Mouse (Mus musculus): Measurements from ENCODE around the gene Vmn1r189. TPM values are rescaled to one million over a fixed set of nuclear protein-coding genes. Genes with fewer than 3 reads are reported as not detected.
"Not testable (repeated sequence)": the region's sequence is repeated elsewhere in the genome, so short reads cannot be mapped to it uniquely, and the experiment has no call there.

The Vmn1r189 gene
- not detected in 2 replicates for polyA plus RNA-seq (2016; fragmentation: Nextera tagmentation; extraction: Ambion mirVana)

GRCm38 (mm10) chr13:22105724-22106123 is at the start of gene Vmn1r189:
TSS of gene Vmn1r189 (minus strand) at chr13:22105824.
- not testable (repeated sequence) for H3K4me1 ChIP-seq; H3K27ac ChIP-seq; H3K9me3 ChIP-seq; H3K36me3 ChIP-seq (replicated peaks); ATAC-seq (ENCODE audit: low FRiP score); H3K4me3 ChIP-seq (replicated peaks); H3K9ac ChIP-seq; H3K27me3 ChIP-seq; H3K4me2 ChIP-seq
- WGBS, result 95% methylated on average over 2 of the region's 2 CpGs

GRCm38 (mm10) chr13:22136495-22137293 is 31.1 kb upstream of the Vmn1r189 start:
- not testable (repeated sequence) for H3K9ac ChIP-seq; H3K27ac ChIP-seq; H3K36me3 ChIP-seq (replicated peaks); ATAC-seq (ENCODE audit: low FRiP score); H3K9me3 ChIP-seq; H3K4me2 ChIP-seq; H3K4me1 ChIP-seq; H3K27me3 ChIP-seq; H3K4me3 ChIP-seq (replicated peaks)
- WGBS, result 81% methylated on average over 5 of the region's 5 CpGs

GRCm38 (mm10) chr13:22084140-22084539 is 21.5 kb downstream of the Vmn1r189 start, which contains the start of gene Vmn1r188:
TSS of gene Vmn1r188 (plus strand) at chr13:22084440.
- H3K27me3 ChIP-seq; H3K4me3 ChIP-seq (replicated peaks); H3K4me2 ChIP-seq; H3K36me3 ChIP-seq (replicated peaks); H3K27ac ChIP-seq; H3K9ac ChIP-seq; H3K4me1 ChIP-seq; H3K9me3 ChIP-seq; ATAC-seq (ENCODE audit: low FRiP score): not testable (repeated sequence)
- WGBS, result 83% methylated on average over 1 of the region's 1 CpGs

- Histone ChIP-seq H3K4me1 (no peaks in the 10 kb centered on the region), H3K27me3 (no peaks in the 10 kb centered on the region), H3K27ac (no peak overlapping the region), H3K9me3 (no peaks in the 10 kb centered on the region), H3K4me3 (replicated peaks) (no peak overlapping the region), H3K9ac (no peak overlapping the region), H3K4me2 (no peak overlapping the region), H3K36me3 (replicated peaks) (no peaks in the 10 kb centered on the region)
- WGBS, result 71% methylated on average over 1 of the region's 1 CpGs
- no peak for ATAC-seq (ENCODE audit: low FRiP score)
Observed at GRCm38 (mm10) chr13:22063468-22063867, 42.2 kb downstream of the Vmn1r189 start.

DNA sequence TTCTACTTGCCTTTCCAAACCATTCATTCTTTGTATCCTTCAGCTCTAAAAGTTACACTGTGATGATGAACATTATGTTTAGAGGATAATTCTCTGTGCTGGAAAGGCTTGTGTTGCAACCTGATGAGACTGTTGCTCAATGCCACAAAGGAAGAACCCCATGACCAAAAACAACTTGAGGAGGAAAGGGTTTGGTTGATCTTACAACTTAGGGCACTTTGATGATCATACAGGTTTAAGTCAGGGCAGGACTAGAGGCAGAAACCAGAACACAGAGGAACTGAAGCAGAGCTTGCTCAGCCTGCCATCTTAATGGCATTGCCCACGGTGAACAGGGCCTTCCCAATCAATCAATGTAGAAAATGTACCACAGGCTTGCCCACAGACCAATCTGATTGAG is 44.2 kb downstream of the Vmn1r189 start:
- H3K4me1 ChIP-seq, result no peaks in the 10 kb centered on the region
- no peaks in the 10 kb centered on the region for H3K27me3 ChIP-seq
- no peak overlapping the region for H3K27ac ChIP-seq
- H3K9ac ChIP-seq, result no peak overlapping the region
- no peaks in the 10 kb centered on the region for H3K9me3 ChIP-seq
- H3K4me3 ChIP-seq (replicated peaks), result no peak overlapping the region
- WGBS, result 93% methylated on average over 1 of the region's 1 CpGs
- no peak overlapping the region for H3K4me2 ChIP-seq
- no peaks in the 10 kb centered on the region for H3K36me3 ChIP-seq (replicated peaks)
- no peak for ATAC-seq (ENCODE audit: low FRiP score)

- Histone ChIP-seq H3K9ac (no peak overlapping the region), H3K27ac (no peak overlapping the region), H3K36me3 (replicated peaks) (no peaks in the 10 kb centered on the region), H3K4me2 (no peak overlapping the region), H3K9me3 (no peaks in the 10 kb centered on the region), H3K27me3 (no peaks in the 10 kb centered on the region), H3K4me1 (peaks cover 3% of the 10 kb centered on the region; the same call in 1 of the 2 replicates), H3K4me3 (replicated peaks) (no peak overlapping the region)
- 95% methylated on average over 1 of the region's 1 CpGs for WGBS
- no peak for ATAC-seq (ENCODE audit: low FRiP score)
Observed at GRCm38 (mm10) chr13:22053754-22054153, 51.9 kb downstream of the Vmn1r189 start.

- Histone ChIP-seq H3K36me3 (replicated peaks) (no peaks in the 10 kb centered on the region), H3K27ac (peak overlapping the region; percentile 83; the same call in 1 of the 2 replicates), H3K4me1 (peaks cover 3% of the 10 kb centered on the region; the same call in 1 of the 2 replicates), H3K9me3 (no peaks in the 10 kb centered on the region), H3K27me3 (no peaks in the 10 kb centered on the region), H3K4me3 (replicated peaks) (peak overlapping the region; percentile 48), H3K9ac (peak overlapping the region; percentile 63; the same call in 1 of the 2 replicates), H3K4me2 (peak overlapping the region; percentile 58)
- 13% methylated on average over 5 of the region's 5 CpGs for WGBS
- no peak for ATAC-seq (ENCODE audit: low FRiP score)
Observed at GRCm38 (mm10) chr13:22051523-22051859, 54.1 kb downstream of the Vmn1r189 start.

GRCm38 (mm10) chr13:22050591-22051522 is 54.8 kb downstream of the Vmn1r189 start:
- peak overlapping the region; percentile 83 for H3K27ac ChIP-seq
- H3K4me1 ChIP-seq, result peaks cover 3% of the 10 kb centered on the region; the same call in 1 of the 2 replicates
- H3K9ac ChIP-seq, result peak overlapping the region; percentile 63
- H3K36me3 ChIP-seq (replicated peaks), result no peaks in the 10 kb centered on the region
- no peaks in the 10 kb centered on the region for H3K9me3 ChIP-seq
- ATAC-seq (ENCODE audit: low FRiP score), result peak; percentile 95
- H3K27me3 ChIP-seq, result no peaks in the 10 kb centered on the region
- WGBS, result under 1% methylated on average over 52 of the region's 52 CpGs
- H3K4me3 ChIP-seq (replicated peaks), result peak overlapping the region; percentile 48
- peak overlapping the region; percentile 58 for H3K4me2 ChIP-seq

Small RNAs within 50 kb of the gene (microRNA-seq; reads per million reads assigned to microRNA genes)
- not detected for gene Gm26300

Other genes starting within 250 kb of the Vmn1r189 start
- gene Zfp184, start 160.7 kb downstream of the Vmn1r189 start, polyA plus RNA-seq (2016; fragmentation: Nextera tagmentation; extraction: Ambion mirVana), result 24.5 and 26.7 TPM in 2 replicates
- gene Pom121l2, start 124.6 kb downstream of the Vmn1r189 start, polyA plus RNA-seq (2016; fragmentation: Nextera tagmentation; extraction: Ambion mirVana), result 0.13 TPM in 1 of 2 replicates, not detected in the other
- gene Prss16, start 96.1 kb downstream of the Vmn1r189 start, polyA plus RNA-seq (2016; fragmentation: Nextera tagmentation; extraction: Ambion mirVana), result 0.28 TPM in 1 of 2 replicates, not detected in the other
- gene Hist1h2ah, start 70.3 kb downstream of the Vmn1r189 start, polyA plus RNA-seq (2016; fragmentation: Nextera tagmentation; extraction: Ambion mirVana), result 7.0 and 22.0 TPM in 2 replicates
- 10.0 and 10.5 TPM in 2 replicates for gene Hist1h2bk, start 70.0 kb downstream of the Vmn1r189 start, polyA plus RNA-seq (2016; fragmentation: Nextera tagmentation; extraction: Ambion mirVana)
- gene Hist1h4i, start 64.5 kb downstream of the Vmn1r189 start, polyA plus RNA-seq (2016; fragmentation: Nextera tagmentation; extraction: Ambion mirVana), result 44.5 and 46.9 TPM in 2 replicates
- 82.7 and 84.6 TPM in 2 replicates for gene Hist1h2ag, start 62.9 kb downstream of the Vmn1r189 start, polyA plus RNA-seq (2016; fragmentation: Nextera tagmentation; extraction: Ambion mirVana)
- 13.1 and 15.8 TPM in 2 replicates for gene Hist1h2bj, start 62.6 kb downstream of the Vmn1r189 start, polyA plus RNA-seq (2016; fragmentation: Nextera tagmentation; extraction: Ambion mirVana)
- gene Vmn1r188, start 21.4 kb downstream of the Vmn1r189 start, polyA plus RNA-seq (2016; fragmentation: Nextera tagmentation; extraction: Ambion mirVana), result not detected in 2 replicates
- gene Vmn1r191, start 78.1 kb upstream of the Vmn1r189 start, polyA plus RNA-seq (2016; fragmentation: Nextera tagmentation; extraction: Ambion mirVana), result not detected in 2 replicates
- gene Vmn1r192, start 85.3 kb upstream of the Vmn1r189 start, polyA plus RNA-seq (2016; fragmentation: Nextera tagmentation; extraction: Ambion mirVana), result not detected in 2 replicates
- gene Vmn1r193, start 117.3 kb upstream of the Vmn1r189 start, polyA plus RNA-seq (2016; fragmentation: Nextera tagmentation; extraction: Ambion mirVana), result not detected in 2 replicates
- gene Vmn1r194, start 138.4 kb upstream of the Vmn1r189 start, polyA plus RNA-seq (2016; fragmentation: Nextera tagmentation; extraction: Ambion mirVana), result not detected in 2 replicates
- not detected in 2 replicates for gene Vmn1r195, start 164.7 kb upstream of the Vmn1r189 start, polyA plus RNA-seq (2016; fragmentation: Nextera tagmentation; extraction: Ambion mirVana)
- not detected in 2 replicates for gene Vmn1r196, start 184.1 kb upstream of the Vmn1r189 start, polyA plus RNA-seq (2016; fragmentation: Nextera tagmentation; extraction: Ambion mirVana)
- not detected in 2 replicates for gene Vmn1r197, start 218.8 kb upstream of the Vmn1r189 start, polyA plus RNA-seq (2016; fragmentation: Nextera tagmentation; extraction: Ambion mirVana)
- gene Vmn1r198, start 244.5 kb upstream of the Vmn1r189 start, polyA plus RNA-seq (2016; fragmentation: Nextera tagmentation; extraction: Ambion mirVana), result not detected in 2 replicates

Data from forebrain, embryonic 12.5 days (tissue).